Mouse (Mus musculus) right cerebral cortex, adult 18-20 months (tissue): ENCODE results near the gene Lzts2.

Experiments used
- DNase-seq: peaks from one replicate; pipeline ENCODE4 v3.0.0; 2022; ENCODE audit warnings: mixed read lengths

The Lzts2 gene

DNA sequence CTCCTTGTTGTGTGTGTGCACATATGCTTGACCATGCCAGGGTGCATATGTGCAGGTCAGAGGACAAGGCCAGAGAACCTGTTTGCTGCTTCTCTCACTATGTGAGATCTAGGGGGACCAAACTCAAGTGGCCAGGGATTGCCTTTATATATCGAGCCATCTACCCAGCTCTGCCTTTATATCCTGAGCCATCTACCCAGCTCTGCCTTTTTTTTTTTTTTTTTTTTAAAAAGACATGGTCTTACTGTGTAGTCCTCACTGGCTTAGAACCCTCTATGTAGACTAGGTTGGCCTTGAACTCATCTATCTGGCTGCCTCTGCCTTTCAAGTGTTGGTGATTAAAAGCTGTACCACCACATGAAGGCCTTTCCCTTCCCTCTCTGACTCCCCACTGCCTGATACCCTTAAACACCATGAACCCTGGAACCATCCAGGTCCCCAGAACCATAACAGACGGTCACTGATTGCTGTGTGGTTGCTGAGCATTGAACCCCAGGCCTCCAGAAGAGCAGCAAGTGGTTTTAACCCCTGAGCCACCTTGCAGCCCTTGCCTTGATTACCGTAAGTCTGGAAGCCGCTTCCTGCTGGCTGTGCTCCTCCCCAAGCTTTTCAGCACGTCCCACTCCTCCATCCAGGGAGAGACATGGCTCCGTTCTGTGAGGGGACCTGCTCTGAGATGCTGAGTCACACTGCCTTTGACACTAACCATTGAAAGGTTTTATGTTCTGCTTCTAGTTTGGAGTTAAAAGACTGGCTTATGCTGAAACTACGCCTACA lies 10.3 kb upstream of the Lzts2 start:
- DNase-seq = no peak

DNA sequence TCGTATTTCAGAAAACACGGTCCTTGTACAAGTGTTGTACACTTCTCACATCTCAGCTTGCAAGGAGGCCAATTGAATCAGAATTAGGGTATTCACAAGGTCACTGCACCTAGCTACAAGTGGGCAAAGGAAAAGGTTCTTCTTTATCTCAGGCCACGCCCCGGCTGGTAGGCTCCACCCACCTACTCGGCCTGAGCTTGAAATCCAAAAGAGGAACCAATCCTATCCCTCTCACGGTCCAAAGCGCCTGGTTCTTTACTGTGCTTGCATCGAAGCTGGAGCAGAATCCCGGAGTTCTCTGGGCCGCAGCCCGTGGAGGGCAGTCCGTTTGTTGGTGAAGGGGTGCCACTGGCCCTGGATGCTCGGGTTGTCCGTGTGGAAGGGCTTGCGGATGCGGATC lies 8.8 kb upstream of the Lzts2 start, which contains the start of gene Twnk:
Twnk (plus strand) TSS at position 220 of the 400 bp plus-strand sequence.
- DNase-seq = no peak

DNA sequence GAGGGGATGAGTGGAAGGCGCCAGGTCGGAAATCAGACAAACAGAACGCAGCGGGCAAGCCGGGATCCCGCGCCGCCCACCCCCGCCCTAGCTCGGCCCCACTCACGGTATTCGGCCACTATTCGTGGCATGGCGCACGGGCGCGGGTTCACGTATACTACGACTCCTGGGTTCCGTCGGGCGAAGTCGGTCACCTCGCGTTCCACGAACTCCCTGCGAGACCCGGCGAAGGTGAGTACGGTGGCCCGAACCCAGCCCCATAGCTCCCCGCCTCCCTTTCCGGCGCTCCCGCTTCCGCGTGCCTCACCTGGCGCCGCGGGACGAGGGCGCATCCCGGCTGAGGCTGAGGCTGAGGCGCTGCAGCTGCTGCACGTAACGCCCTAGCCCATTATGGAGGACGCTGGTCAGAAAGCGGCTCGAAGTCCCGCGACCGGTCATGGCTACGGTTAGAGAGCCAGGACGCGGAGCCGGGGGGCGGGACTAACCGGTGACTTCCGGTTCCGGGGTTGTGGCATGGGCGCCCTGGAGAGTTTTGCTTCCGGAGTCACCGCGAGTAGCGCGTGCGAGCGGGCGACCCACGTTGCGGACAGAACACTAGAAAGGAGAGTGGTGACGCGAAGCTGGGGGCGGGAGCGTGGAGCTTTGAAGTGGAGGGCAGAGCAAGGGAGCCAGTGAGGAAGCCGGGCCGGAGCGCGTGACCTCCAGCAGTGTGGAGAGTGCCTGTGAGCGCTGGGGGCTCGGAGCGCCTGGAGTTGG lies 8.1 kb upstream of the Lzts2 start, which contains the start of gene Mrpl43:
Mrpl43 (minus strand) TSS at position 486 of the 756 bp plus-strand sequence.
- peak; percentile 97 for DNase-seq

DNA sequence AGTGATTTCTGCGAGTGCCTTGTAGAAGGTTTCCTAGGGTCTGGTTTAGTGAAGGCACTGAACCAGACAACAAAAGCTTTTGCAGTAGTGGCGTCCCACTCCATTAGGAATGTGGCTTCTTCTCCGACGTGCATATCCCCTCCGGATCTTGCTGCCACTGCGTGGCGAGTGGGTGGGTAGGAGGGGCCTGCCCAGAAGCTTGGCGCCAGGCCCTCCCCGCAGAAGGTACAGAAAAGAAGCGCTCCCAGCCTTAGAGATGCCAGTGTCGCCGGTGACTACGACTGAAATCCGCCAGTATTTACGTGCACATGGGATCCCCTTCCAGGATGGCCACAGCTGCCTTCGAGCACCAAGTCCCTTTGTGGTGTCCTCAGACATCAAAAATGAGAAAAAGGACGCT lies 7.2 kb upstream of the Lzts2 start:
- DNase-seq = no peak

DNA sequence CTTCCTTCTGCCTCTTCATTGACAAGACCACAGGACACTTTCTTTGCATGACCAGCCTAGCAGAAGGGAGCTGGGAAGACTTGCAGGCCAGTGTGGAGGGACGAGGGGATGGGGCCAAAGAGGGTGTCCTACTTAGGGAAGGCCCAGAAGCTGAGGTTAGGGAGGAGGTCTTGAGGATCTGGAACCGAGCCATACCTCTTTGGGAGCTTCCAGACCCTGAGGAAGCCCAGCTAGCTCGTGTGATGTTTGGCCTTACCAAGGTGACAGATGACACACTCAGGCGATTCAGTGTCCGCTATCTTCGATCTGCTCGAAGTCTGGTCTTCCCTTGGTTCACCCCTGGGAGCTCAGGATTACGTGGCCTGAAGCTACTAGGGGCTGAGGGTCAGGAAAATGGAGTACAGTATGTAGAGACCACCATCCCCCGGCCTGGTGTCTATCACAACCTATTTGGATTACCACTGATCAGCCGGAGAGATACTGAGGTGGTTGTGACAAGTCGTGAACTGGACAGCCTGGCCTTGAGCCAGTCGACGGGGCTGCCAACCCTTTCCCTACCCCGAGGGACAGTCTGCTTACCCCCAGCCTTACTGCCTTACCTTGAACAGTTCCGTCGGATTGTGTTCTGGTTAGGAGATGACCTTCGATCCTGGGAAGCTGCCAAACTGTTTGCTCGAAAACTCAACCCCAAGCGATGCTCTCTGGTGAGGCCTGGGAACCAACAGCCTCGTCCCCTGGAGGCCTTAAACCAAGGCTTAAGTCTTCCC lies 6.6 kb upstream of the Lzts2 start:
- no peak for DNase-seq

DNA sequence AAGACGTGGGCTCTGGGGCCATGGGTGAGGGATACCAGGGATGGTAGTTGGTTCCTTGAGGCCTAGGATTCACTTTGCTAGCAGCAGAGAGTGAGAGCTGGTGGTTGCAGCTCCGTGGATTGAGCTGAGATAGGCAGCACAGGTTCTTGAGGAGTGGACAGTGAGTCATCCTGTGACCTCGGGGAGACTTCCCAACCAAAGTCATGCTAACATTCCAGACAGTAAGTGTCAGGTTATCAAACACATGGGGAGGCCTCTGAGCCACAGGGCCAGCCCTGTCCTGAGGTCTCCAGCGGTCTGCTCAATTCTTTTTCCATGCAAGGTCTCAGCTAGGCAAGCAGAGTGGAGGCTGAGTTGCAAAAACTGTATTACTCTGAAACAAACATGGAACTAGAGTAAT lies 3.6 kb upstream of the Lzts2 start:
- DNase-seq = no peak

DNA sequence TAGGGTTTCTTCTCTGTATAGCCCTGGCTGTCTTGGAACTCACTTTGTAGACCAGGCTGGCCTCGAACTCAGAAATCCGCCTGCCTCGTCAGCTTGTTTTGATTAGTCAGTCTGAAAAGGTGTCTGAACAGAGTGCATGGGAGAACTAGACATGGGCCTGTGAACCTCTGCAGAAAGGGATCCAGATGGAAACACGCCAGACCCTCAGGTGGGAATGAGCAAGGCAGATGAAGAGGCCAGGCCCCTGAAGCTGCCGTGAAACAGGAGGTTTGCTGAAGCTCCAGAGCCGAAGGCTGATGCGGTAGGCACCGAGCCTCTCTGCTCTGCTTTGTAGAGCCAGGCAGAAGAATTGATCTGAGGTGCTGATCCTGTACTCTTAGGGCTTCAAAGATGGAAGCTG lies 2.0 kb upstream of the Lzts2 start:
- no peak for DNase-seq

DNA sequence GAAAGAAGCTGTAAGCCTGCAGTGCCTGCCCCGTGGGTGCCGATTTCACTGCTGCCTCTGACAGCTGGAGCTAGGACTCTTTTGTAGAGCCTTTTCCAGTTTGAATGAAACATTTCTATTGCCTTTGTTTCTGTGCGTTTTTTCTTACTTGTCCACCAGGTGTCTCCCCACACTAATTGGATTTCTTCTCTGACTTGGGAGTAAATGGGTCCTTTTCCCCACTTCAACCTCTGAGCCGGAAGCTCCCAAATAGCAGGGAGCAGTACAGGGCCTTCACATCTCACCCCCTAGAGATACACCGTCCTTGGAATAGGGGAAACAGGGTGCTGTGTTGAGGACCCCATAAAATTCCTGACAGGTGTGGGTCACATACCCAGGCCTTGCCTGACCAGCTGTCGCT lies 1.6 kb upstream of the Lzts2 start:
- DNase-seq = no peak

DNA sequence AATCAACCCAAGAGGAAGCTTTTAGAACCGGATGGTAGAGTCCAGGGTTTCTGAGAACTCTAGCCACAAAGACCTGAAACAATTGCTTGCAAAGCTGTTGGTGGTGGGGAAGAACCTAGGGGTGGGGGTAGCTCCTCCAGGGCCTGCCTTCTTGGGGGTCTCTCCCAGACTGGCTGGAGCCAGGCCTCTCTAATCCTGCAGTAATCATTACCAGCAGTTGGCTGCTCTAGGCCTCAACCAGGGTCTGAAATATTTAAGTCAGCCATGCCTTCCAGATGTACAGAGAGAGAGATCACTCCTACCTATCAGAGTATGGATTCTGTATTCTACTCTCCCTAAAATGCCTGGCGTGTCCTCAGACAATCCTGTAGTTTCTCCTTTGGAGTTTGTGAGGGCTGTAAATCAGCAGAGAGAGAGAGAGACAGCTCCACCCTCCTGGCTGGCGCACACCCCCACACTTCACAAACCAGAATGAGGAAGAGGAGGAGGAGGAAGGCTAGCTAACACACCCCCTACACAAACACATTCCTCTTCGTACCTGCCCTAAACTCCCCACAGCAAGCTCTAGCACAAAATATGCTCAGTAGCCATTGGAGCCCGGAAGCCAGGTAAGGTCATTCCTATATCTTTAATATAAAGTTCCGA lies 511 bp upstream of the Lzts2 start:
- DNase-seq = no peak

DNA sequence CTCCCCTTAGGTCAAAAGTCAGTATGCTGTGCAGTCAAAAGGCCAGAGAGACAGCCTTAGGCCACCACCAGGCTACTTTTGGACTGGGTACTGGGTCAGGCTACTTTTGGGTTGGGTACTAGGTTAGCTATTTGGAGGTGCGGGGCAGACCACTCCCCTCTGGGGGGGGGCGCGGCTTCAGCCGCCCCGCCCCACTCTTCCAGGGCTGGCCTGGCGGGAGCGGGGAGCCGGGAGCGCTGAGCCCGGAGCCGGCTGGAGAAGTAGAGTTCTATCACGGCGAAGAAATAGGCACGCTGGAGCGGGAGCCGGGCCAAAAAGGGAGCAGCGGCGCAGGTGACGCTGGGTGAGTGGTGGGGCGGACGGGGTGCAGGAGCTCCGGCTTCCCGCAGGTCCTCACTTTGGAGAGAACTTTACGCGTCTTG lies 778 bp downstream of the Lzts2 start:
- DNase-seq = no peak

DNA sequence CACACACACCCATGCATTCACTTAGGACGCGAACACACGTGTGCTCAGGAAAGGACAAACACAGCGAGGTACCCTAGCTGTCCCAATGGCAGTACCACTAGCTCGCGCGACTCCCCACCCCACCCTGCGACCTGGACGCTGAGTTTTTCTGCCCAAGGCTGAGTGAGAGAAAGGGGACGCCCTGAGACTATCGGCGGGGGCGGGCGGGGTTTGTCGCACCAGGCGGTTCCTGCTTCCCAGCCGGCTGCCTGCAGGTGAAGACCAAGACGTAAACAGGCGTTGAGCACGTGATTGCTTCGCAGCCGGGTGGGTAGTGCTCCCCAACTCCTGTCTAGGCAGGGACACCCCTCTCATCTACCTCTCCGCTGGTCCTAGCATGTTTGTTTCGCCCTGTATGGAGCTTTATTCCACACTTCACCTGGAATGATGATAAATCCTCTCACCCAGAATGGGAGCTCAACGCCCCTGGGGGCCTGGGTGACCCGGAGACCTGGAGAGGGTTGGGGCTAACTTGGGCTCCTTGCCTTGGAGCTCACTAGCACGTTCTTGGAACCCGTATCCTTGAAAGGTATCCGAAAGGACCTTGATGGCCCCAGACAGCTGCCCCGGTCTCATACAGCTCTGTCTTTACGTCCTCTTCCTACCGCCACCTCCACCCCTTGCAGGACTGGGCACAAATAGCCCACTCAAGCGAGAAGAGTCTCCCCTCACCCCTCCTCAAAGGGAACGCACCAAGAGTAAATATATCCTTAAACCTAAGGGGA lies 1.5 kb downstream of the Lzts2 start:
- DNase-seq = peak; percentile 49

DNA sequence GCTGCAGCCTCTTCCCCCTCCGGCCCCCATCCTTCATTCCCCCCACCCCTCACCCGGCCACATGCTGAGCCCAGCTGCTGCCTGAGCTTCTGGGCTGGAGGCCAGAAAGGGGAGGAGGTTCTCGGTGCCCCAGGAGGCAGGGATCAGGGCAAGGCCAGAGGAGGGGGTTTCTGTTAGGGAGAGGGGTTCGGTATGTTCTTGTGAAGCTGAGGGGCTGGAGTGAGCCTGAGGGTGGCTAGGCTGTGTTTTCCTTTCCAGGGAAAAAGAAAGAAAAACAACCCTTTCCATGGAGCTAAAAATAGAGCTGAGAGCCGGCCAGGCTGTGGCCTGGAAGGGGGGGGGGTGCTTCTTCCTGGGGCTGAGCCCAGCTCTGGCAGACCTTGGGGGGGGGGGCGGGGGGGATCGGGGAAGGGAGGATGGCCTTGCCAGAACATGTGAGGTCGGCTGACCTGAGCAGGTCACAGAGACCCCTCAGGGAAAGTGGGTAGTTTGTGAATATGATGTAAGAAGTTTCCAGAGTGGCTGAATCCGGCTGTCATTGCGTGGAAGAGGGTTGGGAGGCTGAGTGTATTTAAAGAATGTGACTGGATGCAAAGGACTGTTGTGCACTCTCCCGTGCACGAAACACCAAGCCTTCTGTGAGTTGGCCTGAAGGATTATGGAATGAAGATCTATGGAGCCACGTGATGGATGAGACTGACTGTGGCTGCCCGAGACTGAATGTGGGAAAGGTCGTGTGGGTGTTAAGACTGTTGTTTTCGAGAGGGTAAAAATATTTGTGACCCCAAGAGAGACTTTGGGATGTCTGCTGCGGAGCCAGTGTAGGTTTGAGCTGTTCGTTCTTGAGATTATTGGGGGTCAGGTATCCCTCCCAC lies 2.4 kb downstream of the Lzts2 start:
- DNase-seq = peak; percentile 72

DNA sequence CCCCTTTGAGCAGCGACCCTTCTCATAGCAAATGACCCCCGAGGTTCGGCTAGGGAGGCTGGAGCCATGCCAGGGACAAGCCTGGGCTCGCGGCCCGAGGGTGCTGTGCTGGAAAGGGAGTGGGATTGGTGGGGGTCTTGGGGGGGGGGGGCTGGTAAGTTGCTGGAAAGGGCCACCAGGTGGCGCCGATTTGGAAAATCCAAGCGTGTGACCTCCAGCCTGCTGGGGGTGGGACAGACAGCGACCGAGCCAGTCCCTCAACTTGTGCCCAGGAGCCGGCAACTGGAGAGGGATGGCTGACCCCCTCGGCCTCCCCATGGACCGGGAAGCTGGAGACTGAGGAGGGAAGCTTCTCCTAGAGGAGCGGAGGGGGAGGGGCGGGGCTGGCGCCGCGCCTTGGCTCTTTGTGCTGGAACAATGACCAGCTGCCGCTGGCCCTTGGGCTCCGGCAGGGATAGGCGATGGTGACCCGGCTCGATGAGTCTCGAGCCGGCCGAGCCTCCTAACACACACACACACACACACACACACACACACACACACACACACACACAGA lies 3.1 kb downstream of the Lzts2 start:
- peak; percentile 68 for DNase-seq

DNA sequence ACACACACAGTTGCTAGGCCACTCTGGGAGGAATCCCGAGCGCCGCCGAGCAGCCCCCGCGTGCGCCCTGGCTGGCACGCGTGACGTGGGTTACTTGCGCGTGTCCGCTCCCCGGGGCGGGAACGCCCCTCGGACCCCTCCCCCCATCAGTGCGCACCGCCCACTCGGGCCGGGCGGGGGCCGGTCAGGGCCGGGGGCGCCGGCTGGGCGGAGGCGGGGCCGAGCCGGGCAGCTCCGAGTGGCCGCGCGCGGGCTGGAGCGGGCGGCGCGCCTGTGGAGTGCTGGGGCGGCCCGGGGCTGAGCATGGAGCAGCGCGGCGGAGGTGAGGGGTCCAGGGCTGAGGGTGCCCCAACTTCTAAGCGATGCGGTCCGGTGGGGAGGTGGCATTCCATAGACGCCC lies 3.7 kb downstream of the Lzts2 start:
- DNase-seq = peak; percentile 84

DNA sequence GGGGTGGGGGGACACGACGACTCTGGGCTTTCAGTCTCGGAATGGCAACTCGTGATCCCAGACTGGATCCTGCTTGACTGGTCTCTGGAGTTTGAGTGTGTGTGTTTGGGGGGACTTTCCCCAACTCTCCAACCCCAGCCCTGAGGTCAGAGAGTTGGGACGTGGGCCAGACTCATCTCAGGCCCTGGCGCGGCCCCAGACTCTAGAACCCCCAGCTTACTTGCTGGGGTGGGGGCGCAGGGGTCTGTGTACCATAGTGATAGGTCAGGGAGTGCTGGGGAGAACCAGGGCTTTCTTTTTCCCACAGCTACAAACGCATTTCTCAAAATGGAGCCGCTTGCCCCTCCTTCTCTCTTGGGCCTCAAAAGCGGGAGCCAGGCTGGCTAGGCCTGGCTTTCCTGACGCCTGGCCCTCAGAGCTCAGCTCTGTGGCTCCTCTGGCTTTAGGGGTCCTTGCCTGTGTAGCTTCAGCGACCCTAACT lies 4.2 kb downstream of the Lzts2 start:
- DNase-seq = no peak

DNA sequence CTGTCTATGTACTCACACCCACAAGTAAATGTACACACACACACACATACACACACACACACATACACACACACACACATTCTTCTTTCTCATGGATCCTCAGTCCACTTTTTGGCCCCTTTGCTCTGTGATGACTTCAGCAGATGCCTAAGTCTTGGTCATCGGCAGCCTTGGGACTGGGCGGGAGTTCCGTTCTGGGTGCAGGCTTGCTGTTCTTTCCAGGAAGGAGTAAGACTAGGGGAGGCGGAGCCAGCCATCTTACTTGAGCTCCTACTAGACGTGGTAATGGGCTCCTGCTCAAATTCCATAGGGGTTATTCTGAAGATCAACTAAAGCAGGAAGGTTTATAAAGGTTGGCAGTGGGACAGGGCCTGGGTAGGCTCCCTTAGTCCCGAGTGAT lies 6.1 kb downstream of the Lzts2 start:
- no peak for DNase-seq

DNA sequence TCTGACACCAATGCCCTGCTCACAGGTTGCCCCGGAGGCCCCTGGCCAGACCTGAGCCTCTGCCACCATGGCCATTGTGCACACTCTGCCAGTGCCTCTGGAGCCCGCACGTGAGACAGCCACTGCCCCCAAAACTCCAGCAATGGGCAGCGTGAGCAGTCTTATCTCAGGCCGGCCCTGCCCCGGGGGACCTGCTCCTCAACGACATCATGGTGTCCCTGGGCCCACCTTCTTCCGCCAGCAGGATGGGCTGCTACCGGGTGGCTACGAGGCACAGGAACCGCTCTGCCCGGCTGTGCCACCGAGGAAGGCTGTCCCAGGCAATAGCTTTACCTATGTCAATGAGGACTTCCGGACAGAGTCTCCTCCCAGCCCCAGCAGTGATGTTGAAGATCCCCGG lies 7.1 kb downstream of the Lzts2 start:
- DNase-seq = no peak

DNA sequence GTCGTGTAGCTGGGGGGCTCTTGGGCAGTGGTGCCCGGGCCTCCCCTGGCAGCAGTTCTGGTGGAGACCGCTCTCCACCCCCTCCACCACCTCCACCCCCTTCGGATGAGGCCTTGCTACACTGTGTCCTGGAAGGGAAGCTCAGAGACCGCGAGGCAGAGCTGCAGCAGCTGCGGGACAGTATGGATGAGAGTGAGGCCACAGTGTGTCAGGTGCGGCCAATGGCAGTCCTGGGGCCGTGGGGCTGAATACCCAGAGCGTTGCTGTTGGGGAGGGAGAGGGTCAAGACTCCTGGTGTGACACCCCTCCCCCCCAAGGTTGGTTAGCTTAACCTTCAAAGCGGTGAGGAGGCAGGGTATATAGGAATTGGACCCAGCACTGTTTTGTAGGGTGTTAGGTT lies 9.8 kb downstream of the Lzts2 start:
- no peak for DNase-seq

DNA sequence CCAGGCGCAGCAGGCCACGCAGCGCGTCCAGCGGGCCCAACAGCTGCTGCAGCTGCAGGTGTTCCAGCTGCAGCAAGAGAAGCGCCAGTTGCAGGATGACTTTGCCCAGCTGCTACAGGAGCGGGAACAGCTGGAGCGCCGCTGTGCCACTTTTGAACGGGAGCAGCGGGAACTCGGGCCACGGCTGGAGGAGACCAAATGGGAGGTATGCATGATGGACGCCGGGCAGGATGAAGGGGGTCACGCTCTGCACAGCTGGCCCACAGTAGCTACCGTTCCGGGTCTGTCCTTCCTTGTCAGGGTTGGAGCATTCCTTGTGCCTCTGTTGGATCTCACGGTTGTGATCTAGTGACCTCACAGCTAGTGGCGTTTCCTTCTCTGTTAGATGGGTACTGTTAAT lies 10.6 kb downstream of the Lzts2 start:
- DNase-seq = no peak

DNA sequence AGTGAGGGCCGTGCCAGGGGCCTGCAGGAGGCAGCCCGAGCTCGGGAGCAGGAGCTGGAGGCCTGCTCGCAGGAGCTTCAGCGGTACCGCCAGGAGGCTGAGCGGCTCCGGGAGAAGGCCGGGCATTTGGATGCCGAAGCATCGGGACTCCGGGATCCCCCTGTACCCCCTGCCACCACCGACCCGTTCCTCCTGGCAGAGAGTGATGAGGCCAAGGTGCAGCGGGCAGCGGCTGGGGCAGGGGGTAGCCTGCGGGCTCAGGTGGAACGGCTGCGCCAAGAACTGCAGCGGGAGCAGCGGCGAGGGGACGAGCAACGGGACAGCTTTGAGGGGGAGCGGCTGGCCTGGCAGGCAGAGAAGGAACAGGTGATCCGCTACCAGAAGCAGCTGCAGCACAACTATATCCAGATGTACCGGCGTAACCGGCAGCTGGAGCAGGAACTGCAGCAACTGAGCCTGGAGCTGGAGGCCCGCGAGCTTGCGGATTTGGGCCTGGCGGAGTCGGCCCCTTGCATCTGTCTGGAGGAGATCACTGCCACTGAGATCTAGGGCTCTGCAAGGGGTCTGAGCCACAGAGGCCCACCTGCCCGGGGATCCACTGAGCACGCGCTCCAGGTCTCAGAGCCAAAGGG lies 11.8 kb downstream of the Lzts2 start:
- DNase-seq = no peak
